Mouse (Mus musculus) brain, embryonic 14.5 days (tissue): Measurements from ENCODE around the gene Ube2m. TPM values are rescaled to one million over a fixed set of nuclear protein-coding genes. Genes with fewer than 3 reads are reported as not detected.
"Not testable (repeated sequence)": the region's sequence is repeated elsewhere in the genome, so short reads cannot be mapped to it uniquely, and the experiment has no call there.

Experiments
- DNase-seq: peaks from one replicate; pipeline ENCODE4 v3.0.0-alpha.2; 2011; ENCODE audit warnings: low read depth
- CTCF ChIP-seq: fragments of 200-500 bp; IDR thresholded peaks from 2 replicates; pipeline ENCODE4 v1.5.1; 2012; ENCODE audit warnings: inconsistent platforms, mild to moderate bottlenecking, moderate library complexity, borderline replicate concordance; ENCODE audit not compliant: insufficient read depth, insufficient read length; ENCODE audit errors: extremely low read depth
- POLR2A ChIP-seq: fragments of 200-500 bp; IDR thresholded peaks from 2 replicates; pipeline ENCODE4 v1.6.1; 2012; ENCODE audit warnings: mild to moderate bottlenecking, inconsistent platforms, borderline replicate concordance; ENCODE audit not compliant: poor library complexity, insufficient read depth, insufficient read length, severe bottlenecking; ENCODE audit errors: extremely low read depth
- polyA plus RNA-seq: library from polyadenylated mRNA; depleted of rRNA; stranded (reverse); fragments of >200 nt; gene quantifications from 2 replicates; pipeline ENCODE4 v1.2.3, GENCODE M21; 2012; rRNA removed

The Ube2m gene
- polyA plus RNA-seq: 373 and 391 TPM in 2 replicates

GRCm38 (mm10) chr7:13037901-13038555 is at the start of gene Ube2m:
Gene Ube2m, minus strand, starts transcription at chr7:13038275.
- TF ChIP-seq CTCF (no peak), POLR2A (peak; percentile 83)
- DNase-seq: peak; percentile 99

- DNase-seq: no peak
- TF ChIP-seq CTCF (no peak), POLR2A (no peak)
Measured at GRCm38 (mm10) chr7:13072293-13072692, 34.2 kb upstream of the Ube2m start.

- TF ChIP-seq CTCF: peak; percentile 13; the same call in 1 of the 2 replicates
- not testable (repeated sequence) for DNase-seq
Measured at GRCm38 (mm10) chr7:13063399-13063798, 25.3 kb upstream of the Ube2m start.

- no peak for DNase-seq
- no peak for TF ChIP-seq CTCF
- TF ChIP-seq POLR2A: no peak
Measured at GRCm38 (mm10) chr7:13059536-13059935, 21.5 kb upstream of the Ube2m start.

- DNase-seq: no peak
- TF ChIP-seq POLR2A (no peak), CTCF (peak; percentile 24; the same call in 1 of the 2 replicates)
Measured at GRCm38 (mm10) chr7:13056913-13057700, 19.0 kb upstream of the Ube2m start.

- DNase-seq: peak; percentile 100
- TF ChIP-seq CTCF (no peak), POLR2A (peak; percentile 61; the same call in 1 of the 2 replicates)
Measured at GRCm38 (mm10) chr7:13054287-13055010, 16.4 kb upstream of the Ube2m start, which contains the start of gene Mzf1. Gene Mzf1, minus strand, starts transcription at chr7:13054764.

- DNase-seq: no peak
- no peak for TF ChIP-seq POLR2A
- no peak for TF ChIP-seq CTCF
Measured at GRCm38 (mm10) chr7:13053961-13054286, 15.8 kb upstream of the Ube2m start.

- no peak for DNase-seq
- TF ChIP-seq CTCF (no peak), POLR2A (no peak)
Measured at GRCm38 (mm10) chr7:13053501-13053900, 15.4 kb upstream of the Ube2m start.

- no peak for DNase-seq
- no peak for TF ChIP-seq CTCF
- no peak for TF ChIP-seq POLR2A
Measured at GRCm38 (mm10) chr7:13053001-13053400, 14.9 kb upstream of the Ube2m start.

GRCm38 (mm10) chr7:13046084-13046483 is 8.0 kb upstream of the Ube2m start:
- TF ChIP-seq POLR2A (no peak), CTCF (peak; percentile 67; the same call in 1 of the 2 replicates)
- peak; percentile 79 for DNase-seq

GRCm38 (mm10) chr7:13044254-13044625 is 6.2 kb upstream of the Ube2m start:
- DNase-seq: no peak
- TF ChIP-seq CTCF: no peak
- TF ChIP-seq POLR2A: no peak

- TF ChIP-seq CTCF (no peak), POLR2A (no peak)
- peak; percentile 66 for DNase-seq
Measured at GRCm38 (mm10) chr7:13043445-13044253, 5.6 kb upstream of the Ube2m start.

- no peak for DNase-seq
- TF ChIP-seq POLR2A: no peak
- TF ChIP-seq CTCF: no peak
Measured at GRCm38 (mm10) chr7:13043120-13043444, 5.0 kb upstream of the Ube2m start.

GRCm38 (mm10) chr7:13042511-13042910 is 4.4 kb upstream of the Ube2m start:
- TF ChIP-seq CTCF (no peak), POLR2A (no peak)
- no peak for DNase-seq
